Mouse (Mus musculus): ENCODE data around the gene Slc22a23.

DNA sequence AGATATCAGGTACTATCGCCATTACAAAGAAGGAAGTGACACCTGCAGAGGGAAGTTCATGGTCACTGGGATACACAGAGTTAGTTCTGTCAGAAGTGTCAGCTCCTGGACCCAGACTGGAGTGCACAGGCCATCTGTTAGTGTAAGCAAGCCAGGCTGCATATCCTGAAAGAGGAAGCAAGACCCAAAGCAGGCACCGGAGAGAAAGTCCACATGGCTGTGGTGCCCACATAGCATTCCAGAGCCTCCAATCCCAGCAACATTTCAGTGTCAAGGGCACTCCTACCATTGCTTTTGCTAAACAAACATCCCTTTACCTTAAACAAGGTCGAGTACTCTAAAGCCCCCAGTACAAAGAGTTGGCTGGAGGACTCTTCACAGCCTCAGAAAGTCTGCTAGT is 89.7 kb downstream of the Slc22a23 start:
- TF ChIP-seq ZC3H11A (IDR thresholded peaks at IDR 0.05; ENCODE audit: borderline replicate concordance, low read depth, low read length) (no peak), HCFC1 (IDR thresholded peaks at IDR 0.05; ENCODE audit: borderline replicate concordance, insufficient read depth, low read length) (no peak), MAFK (IDR thresholded peaks at IDR 0.05; ENCODE audit: insufficient read depth, low read depth, low read length) (no peak), CHD2 (IDR thresholded peaks at IDR 0.05; ENCODE audit: low read depth, low read length) (no peak)

Data from ES-E14 (cell line).